Mouse (Mus musculus): ENCODE data around the gene Myh10.
A peak's percentile ranks its signal among the peaks of the same experiment; 100 is the strongest.
"Not testable (repeated sequence)": the region's sequence is repeated elsewhere in the genome, so short reads cannot be mapped to it uniquely, and the experiment has no call there.

The Myh10 gene

DNA sequence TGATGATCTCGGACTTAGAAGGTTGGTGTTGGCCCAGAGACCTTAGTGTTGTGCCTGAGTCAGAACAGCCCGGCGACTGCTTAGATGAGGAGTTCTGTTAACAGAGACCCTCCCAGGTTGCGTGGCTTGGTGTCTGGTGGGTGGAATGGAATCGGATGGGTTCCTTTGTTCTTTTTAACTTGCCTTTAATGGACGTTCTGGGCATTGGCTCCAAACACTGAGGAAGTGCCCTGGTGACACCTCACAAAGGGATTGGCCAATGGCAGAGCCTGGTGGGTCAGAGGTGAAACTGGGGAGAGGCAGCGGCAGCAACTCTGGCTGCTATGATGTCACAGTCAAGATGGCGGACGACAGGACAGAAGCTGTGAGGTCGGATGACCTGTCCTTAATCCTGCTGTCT lies 99.4 kb downstream of the Myh10 start:
- no peak for DNase-seq (ENCODE audit: low spot score)

DNA sequence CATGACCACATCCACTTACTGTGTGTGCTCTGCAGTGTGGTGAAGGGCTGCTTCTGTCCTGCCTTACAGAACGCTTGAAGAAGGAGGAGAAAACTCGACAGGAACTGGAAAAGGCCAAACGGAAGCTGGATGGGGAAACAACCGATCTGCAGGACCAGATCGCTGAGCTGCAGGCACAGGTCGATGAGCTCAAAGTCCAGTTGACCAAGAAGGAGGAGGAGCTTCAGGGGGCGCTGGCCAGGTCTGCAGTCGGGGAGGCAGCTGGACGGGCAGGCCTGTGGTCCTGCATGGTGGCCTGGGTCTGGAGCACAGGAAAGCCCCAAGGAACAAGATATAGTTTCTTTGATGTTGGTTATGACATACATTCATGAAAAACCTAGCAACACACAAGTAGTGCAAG lies 100.4 kb downstream of the Myh10 start:
- no peak for DNase-seq (ENCODE audit: low spot score)

DNA sequence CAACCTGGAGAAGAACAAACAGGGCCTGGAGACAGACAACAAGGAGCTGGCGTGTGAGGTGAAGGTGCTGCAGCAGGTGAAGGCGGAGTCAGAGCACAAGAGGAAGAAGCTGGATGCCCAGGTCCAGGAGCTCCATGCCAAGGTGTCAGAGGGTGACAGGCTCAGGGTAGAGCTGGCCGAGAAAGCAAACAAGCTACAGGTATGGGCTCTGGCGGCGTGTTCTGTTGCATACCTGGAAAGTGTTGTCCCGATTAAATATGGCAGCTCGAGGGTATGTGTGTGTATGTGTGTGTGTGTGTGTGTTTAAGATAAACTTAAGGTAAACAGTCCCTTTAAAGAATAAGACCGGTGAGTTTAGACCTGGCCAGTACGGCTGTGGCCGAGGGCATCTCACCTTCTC lies 106.9 kb downstream of the Myh10 start:
- no peak for DNase-seq (ENCODE audit: low spot score)

GRCm38 (mm10) chr11:68805148-68805547 lies 113.8 kb downstream of the Myh10 start:
- DNase-seq (ENCODE audit: low spot score): no peak

GRCm38 (mm10) chr11:68807787-68808186 lies 116.4 kb downstream of the Myh10 start:
- DNase-seq (ENCODE audit: low spot score): peak; percentile 66

DNA sequence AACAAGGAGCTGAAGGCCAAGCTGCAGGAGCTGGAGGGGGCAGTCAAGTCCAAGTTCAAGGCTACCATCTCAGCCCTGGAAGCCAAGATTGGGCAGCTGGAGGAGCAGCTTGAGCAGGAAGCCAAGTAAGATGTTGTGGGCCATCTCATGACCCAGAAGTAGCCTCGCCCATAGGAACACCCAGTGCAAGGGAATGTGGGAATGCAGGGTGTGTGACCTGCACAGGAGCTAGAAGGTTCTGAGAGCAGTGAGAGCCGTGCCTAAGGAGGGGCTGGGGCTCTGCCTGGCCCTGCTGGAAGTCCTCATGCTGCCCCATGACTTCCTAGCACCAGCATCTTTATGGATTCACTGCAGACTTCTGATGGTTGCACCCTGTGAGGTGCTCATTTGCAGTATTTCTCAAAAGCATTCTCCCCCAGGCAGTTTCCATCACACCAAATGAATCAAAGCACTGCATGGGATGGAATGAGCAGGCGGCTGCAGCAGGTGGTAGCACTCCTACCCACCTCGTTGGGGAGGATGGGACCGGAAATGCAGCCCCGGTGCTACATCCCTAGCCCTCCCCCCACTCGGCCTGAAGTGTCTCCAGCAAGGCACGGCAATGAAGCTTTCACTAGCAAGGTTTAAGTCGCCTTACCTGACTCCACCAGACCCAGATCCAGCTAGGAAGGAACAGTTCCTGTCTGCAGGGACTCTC lies 120.7 kb downstream of the Myh10 start:
- no peak for DNase-seq (ENCODE audit: low spot score)

DNA sequence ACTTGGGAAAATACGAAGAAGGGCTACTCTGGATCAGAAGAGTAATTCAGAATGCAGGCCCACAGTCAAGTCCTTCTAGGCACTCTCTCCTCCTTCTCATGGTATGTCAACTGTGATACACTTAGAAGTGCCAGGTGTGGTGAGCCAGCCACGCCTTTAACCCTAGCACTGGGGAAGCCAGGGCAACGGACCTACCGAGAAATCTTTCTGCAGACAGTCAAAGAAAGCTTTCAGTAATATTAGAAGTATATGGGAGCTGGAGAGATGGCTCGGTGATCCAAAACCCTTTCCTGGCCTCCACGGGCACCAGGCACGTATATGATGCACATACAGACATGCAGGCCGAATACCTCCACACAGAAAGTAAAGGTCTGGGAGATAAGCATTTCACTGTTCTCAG lies 127.1 kb downstream of the Myh10 start:
- DNase-seq (ENCODE audit: low spot score): no peak

DNA sequence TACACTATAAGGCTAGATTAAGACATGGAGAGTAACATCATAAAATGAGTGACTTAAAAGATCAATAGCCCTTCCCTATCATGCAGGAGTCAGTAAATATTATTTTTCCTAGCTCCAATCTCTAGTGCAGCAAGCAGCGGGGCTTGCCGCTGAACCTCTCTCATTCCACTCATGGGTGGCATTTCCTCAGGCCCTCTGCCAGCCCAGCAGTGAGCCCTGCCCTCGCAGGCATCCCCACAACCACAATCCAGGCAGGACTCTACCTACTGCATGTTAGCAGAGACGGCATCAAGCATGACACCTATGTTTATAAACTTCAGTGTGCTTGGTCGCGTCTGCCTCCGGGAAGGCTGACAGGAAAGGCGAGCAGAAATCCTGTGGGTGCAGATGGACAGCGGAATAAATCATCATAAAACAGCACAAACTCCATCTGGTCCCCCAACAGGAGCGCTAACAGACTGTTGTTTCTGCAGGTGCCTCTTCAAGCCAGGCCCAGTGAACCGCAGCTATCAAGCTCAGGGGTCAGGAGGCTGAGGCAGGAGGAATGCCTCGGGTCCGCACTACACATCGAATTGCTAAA lies 128.0 kb downstream of the Myh10 start:
- no peak for DNase-seq (ENCODE audit: low spot score)

GRCm38 (mm10) chr11:68822326-68822725 lies 131.0 kb downstream of the Myh10 start:
- DNase-seq (ENCODE audit: low spot score): no peak

DNA sequence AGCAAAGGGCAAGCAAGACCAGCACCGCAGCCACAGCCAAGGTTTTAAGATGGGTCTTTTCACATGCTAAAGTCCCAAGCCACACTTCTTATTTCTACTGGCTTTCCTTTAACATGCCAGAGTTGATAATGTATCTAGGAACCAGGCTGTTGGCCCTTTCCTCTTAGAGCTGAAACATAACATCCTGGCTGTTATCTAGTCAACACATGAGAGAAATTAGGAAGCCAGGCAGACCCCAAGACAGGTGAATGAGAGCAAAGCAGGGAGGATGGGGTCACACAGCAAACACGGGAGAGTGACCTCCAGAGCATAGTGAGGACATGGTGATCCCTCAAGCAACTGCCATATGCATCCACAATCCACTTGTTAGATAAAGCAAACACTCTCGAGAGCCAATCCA lies 135.4 kb downstream of the Myh10 start:
- DNase-seq (ENCODE audit: low spot score): no peak

DNA sequence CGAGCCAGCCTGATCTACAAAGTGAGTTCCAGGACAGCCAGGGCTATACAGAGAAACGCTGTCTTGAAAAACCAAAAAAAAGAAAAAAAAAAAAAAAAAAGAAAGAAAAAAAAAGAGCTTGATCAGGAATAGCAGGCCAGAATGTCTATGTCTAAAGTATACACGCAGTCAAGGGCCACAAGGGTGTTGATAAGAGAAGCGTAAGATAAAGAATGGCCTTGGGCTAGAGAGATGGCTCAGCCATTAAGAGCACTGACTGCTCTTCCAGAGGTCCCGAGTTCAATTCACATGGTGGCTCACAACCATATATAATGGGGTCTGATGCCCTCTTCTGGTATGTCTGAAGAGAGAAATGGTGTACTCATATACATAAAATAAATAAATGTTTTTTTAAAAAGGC lies 140.2 kb downstream of the Myh10 start:
- DNase-seq (ENCODE audit: low spot score): not testable (repeated sequence)

- DNase-seq (ENCODE audit: low spot score): no peak
These were observed 141.4 kb downstream of the Myh10 start for GRCm38 (mm10) chr11:68832793-68833192.

DNA sequence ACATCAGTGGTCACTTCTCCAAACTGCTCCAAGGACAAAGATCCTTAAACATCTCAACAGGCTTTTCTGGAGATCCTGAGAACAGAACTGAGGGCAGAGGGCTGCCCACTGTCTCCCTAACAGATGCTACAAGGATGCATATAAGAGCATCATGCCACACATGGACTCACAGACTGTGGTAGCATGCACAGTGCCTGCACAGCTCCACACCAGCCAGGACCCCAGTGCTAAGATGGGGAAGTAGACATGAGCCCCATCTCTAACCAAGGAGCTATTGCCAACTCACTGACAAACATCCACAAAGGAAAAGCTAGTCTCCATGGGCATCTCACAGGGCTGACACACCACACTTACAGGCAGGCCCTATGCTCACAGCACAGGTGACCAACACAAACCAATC lies 142.2 kb downstream of the Myh10 start:
- DNase-seq (ENCODE audit: low spot score): no peak

- DNase-seq (ENCODE audit: low spot score): no peak
These were observed 143.7 kb downstream of the Myh10 start for GRCm38 (mm10) chr11:68835034-68835433.

GRCm38 (mm10) chr11:68839606-68840005 lies 148.2 kb downstream of the Myh10 start:
- DNase-seq (ENCODE audit: low spot score): no peak

DNA sequence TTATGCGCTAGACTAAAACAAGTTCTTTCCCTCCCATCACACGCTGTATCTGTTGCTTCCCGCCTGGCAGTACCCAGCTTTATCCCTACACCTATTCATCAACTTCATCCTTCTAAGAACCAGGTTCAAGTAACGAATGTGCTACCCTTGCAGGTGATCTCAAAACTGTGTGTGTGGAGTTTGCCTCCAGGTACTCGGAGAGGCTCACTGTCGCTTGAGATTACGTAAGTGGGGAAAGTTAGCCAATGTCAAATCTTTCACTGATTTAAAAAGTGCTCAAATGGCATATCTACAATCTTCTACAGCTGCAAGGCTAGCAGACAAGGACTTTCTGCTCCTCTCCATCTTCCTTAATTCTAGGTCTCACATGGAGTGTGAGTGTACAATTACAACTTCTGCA lies 159.5 kb downstream of the Myh10 start:
- no peak for DNase-seq (ENCODE audit: low spot score)

- DNase-seq (ENCODE audit: low spot score): no peak
These were observed 160.5 kb downstream of the Myh10 start for GRCm38 (mm10) chr11:68851644-68852485.

DNA sequence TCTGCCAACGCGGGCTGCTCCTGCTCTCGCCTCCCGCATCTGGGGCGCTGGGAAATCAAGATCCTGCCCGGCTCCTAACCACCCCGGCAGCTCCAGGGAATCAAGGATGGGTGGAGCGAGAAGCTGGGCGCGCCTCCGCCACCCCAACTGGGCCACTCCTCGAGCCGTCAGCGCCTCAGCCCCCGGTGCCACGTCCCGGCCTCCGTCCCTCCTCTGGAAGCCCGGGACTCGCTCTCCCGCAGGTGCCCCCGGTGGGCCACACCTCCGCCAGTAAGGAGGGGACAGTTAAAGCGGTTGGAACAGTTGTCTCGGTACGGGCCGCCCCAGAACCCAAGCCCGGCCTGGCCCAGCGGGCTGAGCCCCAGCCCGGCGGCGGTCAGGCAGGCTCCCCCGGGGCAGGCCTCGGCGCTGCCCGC lies 161.1 kb downstream of the Myh10 start:
- peak; percentile 60 for DNase-seq (ENCODE audit: low spot score)

- peak; percentile 100 for DNase-seq (ENCODE audit: low spot score)
These were observed 161.6 kb downstream of the Myh10 start for GRCm38 (mm10) chr11:68852932-68853409.

- no peak for DNase-seq (ENCODE audit: low spot score)
These were observed 162.4 kb downstream of the Myh10 start for GRCm38 (mm10) chr11:68853611-68854401.

GRCm38 (mm10) chr11:68854621-68855020 lies 163.3 kb downstream of the Myh10 start:
- no peak for DNase-seq (ENCODE audit: low spot score)

DNA sequence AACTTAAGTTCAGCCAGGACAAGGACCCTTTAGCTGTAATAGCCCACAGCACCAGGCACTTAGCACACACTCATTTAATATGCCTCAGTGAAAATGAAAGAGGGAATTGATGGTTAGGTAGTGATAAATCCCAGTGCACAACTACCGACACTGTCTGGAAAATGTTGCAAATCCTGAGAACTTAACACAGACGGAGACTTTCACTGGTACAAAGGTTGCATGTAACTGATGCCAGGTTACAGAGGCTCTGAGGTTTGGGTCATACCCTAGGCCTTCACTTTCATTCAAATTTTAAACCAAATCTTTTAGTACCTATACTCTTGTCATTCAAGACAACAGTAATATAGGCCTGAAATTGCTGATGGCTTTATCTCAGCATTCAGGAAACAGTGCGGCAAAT lies 166.0 kb downstream of the Myh10 start:
- no peak for DNase-seq (ENCODE audit: low spot score)

Measured in layer of hippocampus, adult 11-12 months (tissue).